Mouse (Mus musculus): Measurements from ENCODE around the gene Klrb1c. TPM values are rescaled to one million over a fixed set of nuclear protein-coding genes. Genes with fewer than 3 reads are reported as not detected.
"Not testable (repeated sequence)": the region's sequence is repeated elsewhere in the genome, so short reads cannot be mapped to it uniquely, and the experiment has no call there.

The Klrb1c gene
- polyA plus RNA-seq, 1 experiment from 2014 or later = not detected

- not testable (repeated sequence) for DNase-seq (ENCODE audit: low spot score); H3K36me3 ChIP-seq (ENCODE audit: control insufficient read depth, insufficient read depth, low read length); H3K9ac ChIP-seq (ENCODE audit: low read depth, low read length); H3K27ac ChIP-seq (ENCODE audit: low read depth, low read length); H3K27me3 ChIP-seq (replicated peaks; ENCODE audit: control insufficient read depth, insufficient read depth, low read length); H3K4me1 ChIP-seq (replicated peaks; ENCODE audit: control insufficient read depth, insufficient read depth, low read length); H3K9me3 ChIP-seq (ENCODE audit: control insufficient read depth, low read length); ATAC-seq (replicated peaks; ENCODE audit: low FRiP score)
- Histone ChIP-seq H3K4me2 (peak overlapping the region; percentile 89), H3K4me3 (ENCODE audit: low read depth, low read length) (peak overlapping the region; percentile 64)
- 77% methylated on average over 9 of the region's 10 CpGs for WGBS
Measured at GRCm38 (mm10) chr6:128762892-128763670, 25.9 kb downstream of the Klrb1c start.

GRCm38 (mm10) chr6:128761144-128761540, 27.9 kb downstream of the Klrb1c start:
- Histone ChIP-seq H3K36me3 (ENCODE audit: control insufficient read depth, insufficient read depth, low read length) (no peaks in the 10 kb centered on the region), H3K9ac (ENCODE audit: low read depth, low read length) (peak overlapping the region; percentile 56), H3K27ac (ENCODE audit: low read depth, low read length) (no peak overlapping the region), H3K4me2 (peak overlapping the region; percentile 64), H3K4me1 (replicated peaks; ENCODE audit: control insufficient read depth, insufficient read depth, low read length) (peaks cover 3% of the 10 kb centered on the region), H3K27me3 (replicated peaks; ENCODE audit: control insufficient read depth, insufficient read depth, low read length) (no peaks in the 10 kb centered on the region), H3K4me3 (ENCODE audit: low read depth, low read length) (peak overlapping the region; percentile 65), H3K9me3 (ENCODE audit: control insufficient read depth, low read length) (no peaks in the 10 kb centered on the region)
- WGBS = 54% methylated on average over 5 of the region's 5 CpGs
- ATAC-seq (replicated peaks; ENCODE audit: low FRiP score) (no peak), DNase-seq (ENCODE audit: low spot score) (peak; percentile 39)

DNA sequence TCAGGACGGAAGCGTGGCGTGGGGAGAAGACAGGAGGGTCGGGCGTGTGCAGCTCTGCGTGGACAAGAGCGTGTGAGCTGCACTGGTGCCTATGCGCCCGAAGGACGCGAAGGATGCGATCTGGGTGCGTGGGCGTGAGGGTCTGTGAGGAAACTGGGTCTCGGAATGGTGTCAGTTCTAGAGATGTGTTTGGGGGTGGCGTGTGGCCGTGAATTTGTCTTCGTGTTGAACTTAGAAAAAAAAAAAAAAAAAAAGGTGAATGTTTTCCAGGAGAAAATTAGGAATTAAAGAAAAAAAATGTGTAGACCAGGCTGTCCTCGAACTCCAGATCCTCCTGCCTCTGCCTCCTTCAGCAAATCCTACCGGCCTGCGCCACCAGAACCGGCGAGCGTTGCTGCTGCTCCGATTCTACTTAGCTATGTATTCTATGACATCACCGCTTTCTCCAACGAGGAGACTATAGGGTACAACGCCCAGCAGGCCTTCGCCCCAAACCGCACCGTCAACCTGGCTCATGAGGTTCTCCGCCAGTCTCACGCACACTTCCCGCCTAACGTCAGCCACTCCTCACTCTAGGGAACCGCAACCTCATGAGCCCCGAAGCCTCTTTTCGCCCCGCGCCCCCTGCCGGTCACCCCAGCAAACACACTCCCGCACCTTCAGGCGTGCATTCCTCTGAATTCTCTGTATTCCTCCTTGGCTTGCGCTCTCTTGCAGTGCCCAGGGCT, 28.4 kb downstream of the Klrb1c start:
- WGBS = under 1% methylated on average over 44 of the region's 44 CpGs
- Histone ChIP-seq H3K4me2 (peak overlapping the region; percentile 64), H3K4me3 (ENCODE audit: low read depth, low read length) (peak overlapping the region; percentile 65), H3K9ac (ENCODE audit: low read depth, low read length) (peak overlapping the region; percentile 71), H3K27ac (ENCODE audit: low read depth, low read length) (peak overlapping the region; percentile 71; the same call in 1 of the 2 replicates)
- peak; percentile 89 for DNase-seq (ENCODE audit: low spot score)
- not testable (repeated sequence) for H3K36me3 ChIP-seq (ENCODE audit: control insufficient read depth, insufficient read depth, low read length); H3K27me3 ChIP-seq (replicated peaks; ENCODE audit: control insufficient read depth, insufficient read depth, low read length); H3K4me1 ChIP-seq (replicated peaks; ENCODE audit: control insufficient read depth, insufficient read depth, low read length); H3K9me3 ChIP-seq (ENCODE audit: control insufficient read depth, low read length)
- ATAC-seq (replicated peaks; ENCODE audit: low FRiP score) = peak; percentile 66

DNA sequence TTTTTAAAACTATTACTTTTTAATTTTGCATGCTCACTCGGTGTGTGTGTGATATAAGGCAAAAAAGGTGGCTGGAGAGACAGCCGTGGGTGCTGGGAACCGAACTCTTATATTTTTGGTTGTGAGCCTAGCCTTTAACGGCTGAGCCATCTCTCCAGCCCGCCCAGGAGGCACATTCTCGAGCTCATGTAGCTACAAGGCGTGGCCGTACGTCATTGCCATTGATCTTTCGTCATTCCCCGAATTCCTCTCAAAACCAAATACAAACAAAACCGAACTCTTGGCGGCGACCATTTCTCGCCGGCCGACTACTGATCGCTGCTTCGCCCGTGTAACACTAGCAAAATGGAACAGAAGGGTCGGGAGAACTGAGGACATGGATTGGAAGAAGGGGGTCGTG, 29.0 kb downstream of the Klrb1c start:
- not testable (repeated sequence) for H3K36me3 ChIP-seq (ENCODE audit: control insufficient read depth, insufficient read depth, low read length); H3K4me1 ChIP-seq (replicated peaks; ENCODE audit: control insufficient read depth, insufficient read depth, low read length); H3K9me3 ChIP-seq (ENCODE audit: control insufficient read depth, low read length); H3K27me3 ChIP-seq (replicated peaks; ENCODE audit: control insufficient read depth, insufficient read depth, low read length)
- Histone ChIP-seq H3K4me2 (peak overlapping the region; percentile 57), H3K9ac (ENCODE audit: low read depth, low read length) (peak overlapping the region; percentile 71), H3K27ac (ENCODE audit: low read depth, low read length) (peak overlapping the region; percentile 71; the same call in 1 of the 2 replicates), H3K4me3 (ENCODE audit: low read depth, low read length) (peak overlapping the region; percentile 65)
- ATAC-seq (replicated peaks; ENCODE audit: low FRiP score) (peak; percentile 60), DNase-seq (ENCODE audit: low spot score) (peak; percentile 88)
- under 1% methylated on average over 22 of the region's 22 CpGs for WGBS

DNA sequence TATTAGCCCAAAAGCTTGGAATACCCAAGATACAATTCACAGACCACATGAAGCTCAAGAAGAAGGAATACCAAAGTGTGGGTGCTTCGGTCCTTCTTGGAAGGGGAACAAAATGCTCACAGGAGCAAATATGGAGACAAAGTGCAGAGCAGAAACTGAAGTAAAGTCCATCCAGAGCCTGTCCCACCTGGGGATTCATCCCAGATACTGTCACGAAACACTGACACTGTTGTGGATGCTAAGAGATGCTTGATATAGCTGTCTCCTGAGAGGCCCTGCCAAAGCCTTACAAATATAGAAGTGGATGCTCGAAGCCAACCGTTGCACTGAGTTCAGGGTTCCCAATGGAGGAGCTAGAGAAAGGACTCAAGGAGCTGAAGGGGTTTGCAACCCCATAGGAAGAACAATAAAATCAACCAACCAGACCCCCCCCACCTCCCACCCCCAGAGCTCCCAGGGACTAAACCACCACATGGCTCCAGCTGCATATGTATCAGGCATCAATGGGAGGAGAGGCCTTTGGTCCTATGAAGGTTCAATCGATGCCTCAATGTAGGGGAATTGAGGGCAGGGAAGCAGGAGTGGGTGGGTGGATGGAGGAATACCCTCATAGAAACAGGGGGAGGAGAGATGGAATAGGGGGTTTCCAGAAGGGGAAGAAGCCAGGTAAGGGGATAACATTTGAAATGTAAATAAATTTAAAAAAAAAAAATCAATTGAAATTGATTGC, 29.6 kb downstream of the Klrb1c start:
- no peak overlapping the region for H3K27ac ChIP-seq (ENCODE audit: low read depth, low read length)
- peak overlapping the region; percentile 35 for H3K4me2 ChIP-seq
- H3K36me3 ChIP-seq (ENCODE audit: control insufficient read depth, insufficient read depth, low read length) = no peaks in the 10 kb centered on the region
- H3K4me1 ChIP-seq (replicated peaks; ENCODE audit: control insufficient read depth, insufficient read depth, low read length) = peaks cover 3% of the 10 kb centered on the region
- DNase-seq (ENCODE audit: low spot score) (no peak), ATAC-seq (replicated peaks; ENCODE audit: low FRiP score) (no peak)
- H3K27me3 ChIP-seq (replicated peaks; ENCODE audit: control insufficient read depth, insufficient read depth, low read length) = no peaks in the 10 kb centered on the region
- no peak overlapping the region for H3K4me3 ChIP-seq (ENCODE audit: low read depth, low read length)
- 78% methylated on average over 5 of the region's 5 CpGs for WGBS
- no peaks in the 10 kb centered on the region for H3K9me3 ChIP-seq (ENCODE audit: control insufficient read depth, low read length)
- H3K9ac ChIP-seq (ENCODE audit: low read depth, low read length) = no peak overlapping the region

DNA sequence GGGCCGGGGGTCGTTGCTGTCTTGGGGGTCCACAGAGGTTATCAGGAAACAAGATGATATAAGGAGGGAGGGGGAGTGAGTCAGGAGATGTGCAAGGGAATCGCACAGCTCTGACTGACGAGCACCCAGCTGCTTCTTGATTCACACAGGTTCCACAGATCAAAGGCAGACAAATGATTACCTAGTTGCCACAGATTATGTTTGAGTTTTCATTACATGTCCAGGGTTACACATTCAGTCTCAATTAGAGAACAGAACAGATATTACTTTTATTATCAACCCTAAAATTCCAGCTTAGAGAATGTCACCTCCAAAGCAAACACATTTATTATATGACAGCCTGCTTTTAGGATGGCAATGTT, 33.6 kb downstream of the Klrb1c start:
- not testable (repeated sequence) for ATAC-seq (replicated peaks; ENCODE audit: low FRiP score); H3K27ac ChIP-seq (ENCODE audit: low read depth, low read length); H3K4me2 ChIP-seq

GRCm38 (mm10) chr6:128754748-128755401, 34.1 kb downstream of the Klrb1c start:
- not testable (repeated sequence) for H3K27ac ChIP-seq (ENCODE audit: low read depth, low read length); H3K36me3 ChIP-seq (ENCODE audit: control insufficient read depth, insufficient read depth, low read length); H3K9ac ChIP-seq (ENCODE audit: low read depth, low read length); H3K4me3 ChIP-seq (ENCODE audit: low read depth, low read length); DNase-seq (ENCODE audit: low spot score); H3K4me2 ChIP-seq; H3K9me3 ChIP-seq (ENCODE audit: control insufficient read depth, low read length); H3K27me3 ChIP-seq (replicated peaks; ENCODE audit: control insufficient read depth, insufficient read depth, low read length); H3K4me1 ChIP-seq (replicated peaks; ENCODE audit: control insufficient read depth, insufficient read depth, low read length)
- ATAC-seq (replicated peaks; ENCODE audit: low FRiP score) = peak; percentile 40; the same call in 1 of the 2 replicates
- 64% methylated on average over 12 of the region's 12 CpGs for WGBS

More for the DNA sequence above, 33.6 kb downstream of the Klrb1c start:
- H3K9ac ChIP-seq (ENCODE audit: low read depth, low read length); H3K4me1 ChIP-seq (replicated peaks; ENCODE audit: control insufficient read depth, insufficient read depth, low read length); H3K27me3 ChIP-seq (replicated peaks; ENCODE audit: control insufficient read depth, insufficient read depth, low read length); H3K4me3 ChIP-seq (ENCODE audit: low read depth, low read length); H3K9me3 ChIP-seq (ENCODE audit: control insufficient read depth, low read length); H3K36me3 ChIP-seq (ENCODE audit: control insufficient read depth, insufficient read depth, low read length); DNase-seq (ENCODE audit: low spot score): not testable (repeated sequence)
- WGBS = 32% methylated on average over 4 of the region's 4 CpGs

DNA sequence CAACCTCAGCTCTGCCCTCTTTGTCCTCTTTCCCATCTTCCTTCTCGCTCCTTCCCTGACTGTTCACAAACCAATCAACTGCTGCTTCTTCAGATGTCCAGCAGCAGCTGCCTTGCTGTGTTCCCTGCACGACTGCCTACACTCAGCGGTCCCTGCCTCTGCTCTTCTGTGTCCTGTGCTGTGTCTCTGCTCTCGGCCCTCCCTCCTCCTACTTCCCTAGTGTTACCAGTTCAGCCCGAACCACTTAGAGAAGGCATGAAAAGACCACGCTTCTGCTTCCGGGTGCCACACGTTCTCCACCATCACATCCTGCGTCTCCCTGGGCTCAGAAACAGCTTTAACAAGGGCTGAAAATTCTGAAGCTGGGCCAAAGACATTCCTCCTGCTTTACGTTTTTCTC, 34.8 kb downstream of the Klrb1c start:
- not testable (repeated sequence) for H3K9ac ChIP-seq (ENCODE audit: low read depth, low read length); H3K27ac ChIP-seq (ENCODE audit: low read depth, low read length); H3K9me3 ChIP-seq (ENCODE audit: control insufficient read depth, low read length); H3K4me2 ChIP-seq; H3K27me3 ChIP-seq (replicated peaks; ENCODE audit: control insufficient read depth, insufficient read depth, low read length); H3K4me3 ChIP-seq (ENCODE audit: low read depth, low read length); H3K36me3 ChIP-seq (ENCODE audit: control insufficient read depth, insufficient read depth, low read length); DNase-seq (ENCODE audit: low spot score); H3K4me1 ChIP-seq (replicated peaks; ENCODE audit: control insufficient read depth, insufficient read depth, low read length)
- ATAC-seq (replicated peaks; ENCODE audit: low FRiP score) = peak; percentile 62
- 29% methylated on average over 9 of the region's 10 CpGs for WGBS

Data from liver, embryonic 11.5 days (tissue).